Mouse (Mus musculus): ENCODE data around the gene Atp7a.

DNA sequence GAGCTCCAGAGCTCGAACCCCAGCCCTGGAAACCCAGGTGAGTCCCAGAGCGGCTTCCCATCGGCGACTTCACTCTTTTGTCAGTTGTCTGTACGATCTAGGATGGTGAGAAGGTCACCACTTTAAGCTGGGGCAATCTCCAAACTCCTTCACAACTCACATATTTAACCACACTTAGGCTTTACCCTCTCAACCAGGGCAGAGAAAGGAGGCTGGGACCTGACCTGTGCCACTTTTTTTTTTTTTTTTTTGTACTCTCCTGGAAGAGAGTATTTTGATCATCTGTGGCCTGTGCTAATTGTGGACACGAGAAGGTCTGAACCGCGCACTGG is 233 bp downstream of the Atp7a start:
- TF ChIP-seq CTCF (IDR thresholded peaks at IDR 0.05; ENCODE audit: low read depth, low read length) (no peak), POLR2A (IDR thresholded peaks at IDR 0.05; ENCODE audit: extremely low read depth, insufficient read depth, low read length) (no peak)
